Mouse (Mus musculus): ENCODE data around the gene Klf2.

DNA sequence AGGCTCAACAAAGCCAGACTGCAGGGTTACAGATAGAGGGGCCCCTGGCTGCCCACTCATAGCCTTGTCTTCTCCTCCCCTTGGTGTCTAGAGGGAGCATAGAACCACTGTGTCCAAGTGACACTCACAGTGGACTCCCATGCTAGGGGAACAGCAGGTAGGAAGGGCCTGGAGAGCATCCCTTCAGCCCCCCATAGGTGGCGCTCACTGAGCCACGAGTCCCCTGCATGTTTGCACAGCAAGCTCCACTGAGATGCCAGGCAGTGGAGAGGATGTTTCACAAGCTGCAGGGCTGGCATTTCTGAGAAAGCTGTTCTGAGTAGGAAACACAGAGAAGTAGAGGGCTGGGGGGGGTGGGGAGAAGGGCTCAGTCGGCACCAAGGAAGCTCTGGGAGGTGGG, 46.5 kb upstream of the Klf2 start:
- peak; percentile 52; the same call in 1 of the 2 replicates for TF ChIP-seq CTCF (IDR thresholded peaks at IDR 0.05; ENCODE audit: low read depth, low read length)
- no peak for TF ChIP-seq GATA1 (IDR thresholded peaks at IDR 0.05; ENCODE audit: borderline replicate concordance, low read length)
- TF ChIP-seq POLR2AphosphoS5 (IDR thresholded peaks at IDR 0.05; ENCODE audit: insufficient replicate concordance, low read depth, low read length), result no peak

Measured in G1E (cell line).